In genomic region chr17:12213430-12213829, GRCm38 (mm10) we compare ENCODE assay signal across 18 mouse cellular contexts.
DNase-seq lines count a peak whose midpoint lies in the region; ATAC-seq lines count a peak whose summit lies in the region.
"Had no signal": no experiment of that assay in that cellular context is flagged by ENCODE, and none has a peak within 500 bp of the region (broad histone marks: within the 10 kb centered on the region; RNA-seq: fewer than 3 reads in every experiment).

No protein-coding gene starts in this region.

- H3K9ac ChIP-seq in liver, embryonic 13.5 days = no peak overlapping the region
- no peak overlapping the region for H3K9ac ChIP-seq in liver, embryonic 12.5 days
- H3K9ac ChIP-seq: embryonic facial prominence, embryonic 12.5 days; forebrain, embryonic 13.5 days; forebrain, embryonic 15.5 days had no signal

- peaks cover 50% of the 10 kb centered on the region for H3K4me1 ChIP-seq in liver, embryonic 13.5 days (replicated peaks)
- peaks cover 47% of the 10 kb centered on the region for H3K4me1 ChIP-seq in liver, embryonic 12.5 days
- H3K4me1 ChIP-seq: embryonic facial prominence, embryonic 10.5 days; embryonic facial prominence, embryonic 12.5 days had no signal

- no peak overlapping the region for H3K4me3 ChIP-seq in liver, embryonic 13.5 days (replicated peaks)
- H3K4me3 ChIP-seq in liver, embryonic 12.5 days = no peak overlapping the region
- H3K4me3 ChIP-seq: embryonic facial prominence, embryonic 10.5 days; embryonic facial prominence, embryonic 12.5 days; forebrain, embryonic 13.5 days; forebrain, embryonic 15.5 days had no signal

- H3K27me3 ChIP-seq in liver, embryonic 13.5 days = no peaks in the 10 kb centered on the region
- no peaks in the 10 kb centered on the region for H3K27me3 ChIP-seq in liver, embryonic 12.5 days (replicated peaks)
- H3K27me3 ChIP-seq: embryonic facial prominence, embryonic 12.5 days; forebrain, embryonic 13.5 days; forebrain, embryonic 15.5 days had no signal

- peaks cover 95% of the 10 kb centered on the region for H3K36me3 ChIP-seq in liver, embryonic 13.5 days
- H3K36me3 ChIP-seq in liver, embryonic 12.5 days = peaks cover 96% of the 10 kb centered on the region

- DNase-seq in liver, embryonic 13.5 days = no peak
- DNase-seq in right cerebral cortex, adult 2 months (ENCODE audit: low spot score in 2 of 2) = peak; percentile 50 to 62
- no peak for DNase-seq in right cerebral cortex, postnatal 4 days
- DNase-seq in telencephalon, adult 2 months (ENCODE audit: low read depth, low spot score) = peak; percentile 55
- DNase-seq in retina, postnatal 1 day = no peak
- DNase-seq: adrenal gland, adult 2 months; adrenal gland, postnatal 10 days; adrenal gland, postnatal 25 days; cerebellum, adult 11-12 months; cerebellum, adult 2 months; cerebellum, adult 9-10 months; cerebellum, postnatal 10 days; cerebellum, postnatal 25 days had no signal

- peak overlapping the region; percentile 19; the same call in 1 of the 2 replicates for H3K27ac ChIP-seq in liver, embryonic 13.5 days
- H3K27ac ChIP-seq in liver, embryonic 12.5 days = no peak overlapping the region
- H3K27ac ChIP-seq: embryonic facial prominence, embryonic 10.5 days; embryonic facial prominence, embryonic 12.5 days; forebrain, embryonic 13.5 days; forebrain, embryonic 15.5 days had no signal

- WGBS in liver, embryonic 13.5 days (ENCODE audit: insufficient replicate concordance) = 82% methylated on average over 8 of the region's 8 CpGs
- 80% methylated on average over 8 of the region's 8 CpGs for WGBS in liver, embryonic 12.5 days (ENCODE audit: insufficient replicate concordance)

- no peaks in the 10 kb centered on the region for H3K9me3 ChIP-seq in liver, embryonic 13.5 days (replicated peaks)
- H3K9me3 ChIP-seq in liver, embryonic 12.5 days (replicated peaks) = no peaks in the 10 kb centered on the region
- H3K9me3 ChIP-seq: embryonic facial prominence, embryonic 10.5 days; embryonic facial prominence, embryonic 12.5 days; forebrain, embryonic 13.5 days; forebrain, embryonic 15.5 days had no signal

- no peak for ATAC-seq in liver, embryonic 13.5 days (ENCODE audit: low read depth)
- ATAC-seq in liver, embryonic 12.5 days = no peak
- ATAC-seq: forebrain, embryonic 13.5 days; forebrain, embryonic 15.5 days had no signal

- H3K4me2 ChIP-seq in liver, embryonic 13.5 days = no peak overlapping the region
- H3K4me2 ChIP-seq in liver, embryonic 12.5 days = no peak overlapping the region
- H3K4me2 ChIP-seq: embryonic facial prominence, embryonic 12.5 days; forebrain, embryonic 13.5 days; forebrain, embryonic 15.5 days had no signal

Comparison
In these comparisons a context has a peak if more than half of its experiments do, and no peak if none do; other contexts are left out.
1. DNase-seq: peak in right cerebral cortex, adult 2 months (2 of 2) and telencephalon, adult 2 months (single experiment); none in liver, embryonic 13.5 days (single experiment), right cerebral cortex, postnatal 4 days (single experiment) and retina, postnatal 1 day (single experiment).